Mouse (Mus musculus): ENCODE data around the gene Sgcb. TPM values are rescaled to one million over a fixed set of nuclear protein-coding genes. Genes with fewer than 3 reads are reported as not detected.

Gene Sgcb
- polyA plus RNA-seq, 1 experiment from 2014 or later = 42.1 TPM

DNA sequence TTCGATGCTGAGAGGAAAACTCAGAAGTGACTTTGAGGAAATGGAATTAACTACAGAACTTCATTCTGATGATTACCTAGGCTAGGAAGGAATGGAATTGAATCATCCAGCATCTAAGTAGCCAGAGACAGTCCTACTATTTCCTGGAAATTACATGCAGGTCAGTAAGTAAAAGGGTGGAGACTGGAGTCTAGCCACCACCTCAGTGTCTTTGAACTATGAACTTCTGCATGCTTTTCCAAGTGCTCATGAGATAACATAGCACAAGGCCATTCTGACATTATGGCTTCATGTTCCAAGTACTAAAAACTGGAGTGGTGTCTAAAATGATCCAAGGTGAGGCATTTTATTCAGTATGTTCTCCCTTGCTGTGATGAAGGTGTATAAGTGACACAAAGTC lies 22.1 kb downstream of the Sgcb start:
- no peak for DNase-seq (ENCODE audit: low spot score)
- no peaks in the 10 kb centered on the region for H3K9me3 ChIP-seq (ENCODE audit: control insufficient read depth, low read length)
- H3K9ac ChIP-seq = no peak overlapping the region
- H3K27ac ChIP-seq = no peak overlapping the region
- no peaks in the 10 kb centered on the region for H3K4me1 ChIP-seq (replicated peaks; ENCODE audit: control insufficient read depth, insufficient read depth, low read length)
- H3K27me3 ChIP-seq (ENCODE audit: control insufficient read depth, insufficient read depth, low read length) = no peaks in the 10 kb centered on the region
- 76% methylated on average over 1 of the region's 1 CpGs for WGBS
- no peak overlapping the region for H3K4me3 ChIP-seq (replicated peaks; ENCODE audit: low read length)
- no peak overlapping the region for H3K4me2 ChIP-seq (replicated peaks)
- H3K36me3 ChIP-seq (replicated peaks; ENCODE audit: control insufficient read depth, insufficient read depth) = no peaks in the 10 kb centered on the region
- no peak for ATAC-seq (ENCODE audit: low FRiP score)

DNA sequence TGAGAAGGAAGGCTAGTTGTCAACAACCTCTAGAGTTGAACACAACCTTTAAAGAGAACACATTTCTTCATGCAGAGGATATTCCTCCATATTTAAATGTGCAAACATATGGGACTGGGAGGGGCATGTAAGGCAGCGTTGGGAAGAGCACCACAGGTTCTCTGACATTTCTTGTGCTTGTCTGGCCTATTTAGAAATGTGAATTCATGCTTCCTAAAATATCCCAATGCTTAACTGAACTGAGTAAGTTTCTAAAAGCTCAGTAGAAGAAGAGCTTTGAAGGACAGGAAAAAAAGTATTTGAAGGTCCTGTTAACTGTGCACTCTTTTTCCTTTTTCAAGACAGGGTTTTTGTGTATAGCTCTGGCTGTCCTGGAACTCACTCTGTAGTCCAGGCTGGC lies 28.6 kb downstream of the Sgcb start:
- H3K4me3 ChIP-seq (replicated peaks; ENCODE audit: low read length) = no peak overlapping the region
- WGBS = 84% methylated on average over 1 of the region's 1 CpGs
- no peak for ATAC-seq (ENCODE audit: low FRiP score)
- no peaks in the 10 kb centered on the region for H3K4me1 ChIP-seq (replicated peaks; ENCODE audit: control insufficient read depth, insufficient read depth, low read length)
- DNase-seq (ENCODE audit: low spot score) = no peak
- H3K9ac ChIP-seq = no peak overlapping the region
- no peaks in the 10 kb centered on the region for H3K9me3 ChIP-seq (ENCODE audit: control insufficient read depth, low read length)
- H3K4me2 ChIP-seq (replicated peaks) = no peak overlapping the region
- no peaks in the 10 kb centered on the region for H3K27me3 ChIP-seq (ENCODE audit: control insufficient read depth, insufficient read depth, low read length)
- H3K36me3 ChIP-seq (replicated peaks; ENCODE audit: control insufficient read depth, insufficient read depth) = no peaks in the 10 kb centered on the region
- H3K27ac ChIP-seq = no peak overlapping the region

DNA sequence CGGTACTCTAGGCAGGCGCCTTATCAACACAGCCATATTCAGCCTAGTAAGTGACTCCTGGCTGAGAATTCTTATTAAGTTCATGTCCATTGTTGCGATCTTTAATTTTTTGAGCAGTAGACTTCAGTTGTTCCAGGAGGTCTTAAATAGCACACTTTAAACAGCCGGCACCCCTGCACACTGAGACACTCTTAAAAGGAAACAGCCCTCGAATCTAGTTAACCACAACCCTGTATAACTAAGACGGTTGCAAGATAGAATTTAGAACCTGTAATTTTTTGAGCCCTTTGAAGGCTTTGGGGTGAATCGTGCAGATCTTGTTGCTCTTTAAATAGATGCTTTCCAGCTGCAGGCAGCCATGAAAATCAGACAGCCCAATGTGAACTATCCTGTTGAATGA lies 32.4 kb downstream of the Sgcb start:
- no peak overlapping the region for H3K9ac ChIP-seq
- 83% methylated on average over 7 of the region's 7 CpGs for WGBS
- no peaks in the 10 kb centered on the region for H3K4me1 ChIP-seq (replicated peaks; ENCODE audit: control insufficient read depth, insufficient read depth, low read length)
- DNase-seq (ENCODE audit: low spot score) (no peak), ATAC-seq (ENCODE audit: low FRiP score) (no peak)
- H3K9me3 ChIP-seq (ENCODE audit: control insufficient read depth, low read length) = peaks cover 11% of the 10 kb centered on the region; the same call in 1 of the 2 replicates
- H3K4me2 ChIP-seq (replicated peaks) = no peak overlapping the region
- H3K27ac ChIP-seq = no peak overlapping the region
- no peaks in the 10 kb centered on the region for H3K36me3 ChIP-seq (replicated peaks; ENCODE audit: control insufficient read depth, insufficient read depth)
- no peaks in the 10 kb centered on the region for H3K27me3 ChIP-seq (ENCODE audit: control insufficient read depth, insufficient read depth, low read length)
- no peak overlapping the region for H3K4me3 ChIP-seq (replicated peaks; ENCODE audit: low read length)

DNA sequence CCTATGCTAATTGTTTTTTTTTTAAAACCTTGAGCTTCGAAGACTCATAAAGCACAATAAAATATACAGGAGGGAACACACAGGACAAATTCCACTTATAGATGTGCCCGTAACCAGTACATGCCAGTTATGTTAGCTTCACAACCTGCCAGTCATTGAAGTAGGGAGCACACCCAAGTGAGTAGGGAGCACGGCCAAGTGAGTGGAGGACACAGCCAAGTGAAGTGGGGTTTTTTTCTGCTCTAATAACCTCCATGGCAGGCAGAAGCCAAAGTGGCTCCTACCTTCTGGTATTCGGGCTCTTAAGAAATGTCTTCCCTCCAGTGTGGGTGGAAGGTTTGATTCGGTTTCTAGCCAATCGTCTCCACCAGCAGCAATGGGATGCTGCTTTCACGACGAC lies 34.3 kb downstream of the Sgcb start:
- peaks cover 14% of the 10 kb centered on the region; the same call in 1 of the 2 replicates for H3K9me3 ChIP-seq (ENCODE audit: control insufficient read depth, low read length)
- no peaks in the 10 kb centered on the region for H3K36me3 ChIP-seq (replicated peaks; ENCODE audit: control insufficient read depth, insufficient read depth)
- H3K4me3 ChIP-seq (replicated peaks; ENCODE audit: low read length) = no peak overlapping the region
- H3K4me1 ChIP-seq (replicated peaks; ENCODE audit: control insufficient read depth, insufficient read depth, low read length) = no peaks in the 10 kb centered on the region
- H3K9ac ChIP-seq = no peak overlapping the region
- H3K27me3 ChIP-seq (ENCODE audit: control insufficient read depth, insufficient read depth, low read length) = no peaks in the 10 kb centered on the region
- no peak overlapping the region for H3K4me2 ChIP-seq (replicated peaks)
- DNase-seq (ENCODE audit: low spot score) (no peak), ATAC-seq (ENCODE audit: low FRiP score) (no peak)
- WGBS = 95% methylated on average over 8 of the region's 8 CpGs
- H3K27ac ChIP-seq = no peak overlapping the region

DNA sequence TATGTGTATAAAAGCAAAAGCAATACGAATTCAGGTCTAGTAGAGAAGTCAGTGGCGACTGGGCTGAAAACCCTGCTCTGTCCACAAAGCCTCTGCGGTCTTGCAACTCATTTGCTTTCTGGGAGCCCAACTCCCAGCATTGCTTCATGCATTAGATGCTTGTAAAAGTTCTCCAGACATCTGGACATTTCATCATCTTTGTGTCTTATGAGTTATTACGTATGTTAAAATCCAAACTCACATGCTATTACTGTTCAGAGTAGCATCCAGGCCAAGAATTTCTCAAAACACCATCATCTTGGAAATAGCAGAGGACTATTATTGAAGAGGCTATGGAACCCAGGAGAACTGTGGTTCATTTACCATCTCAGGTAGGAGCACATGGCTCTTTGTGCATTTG lies 36.5 kb downstream of the Sgcb start:
- no peak overlapping the region for H3K9ac ChIP-seq
- DNase-seq (ENCODE audit: low spot score) = no peak
- H3K4me2 ChIP-seq (replicated peaks) = no peak overlapping the region
- H3K36me3 ChIP-seq (replicated peaks; ENCODE audit: control insufficient read depth, insufficient read depth) = no peaks in the 10 kb centered on the region
- no peak overlapping the region for H3K4me3 ChIP-seq (replicated peaks; ENCODE audit: low read length)
- no peaks in the 10 kb centered on the region for H3K27me3 ChIP-seq (ENCODE audit: control insufficient read depth, insufficient read depth, low read length)
- H3K27ac ChIP-seq = no peak overlapping the region
- 94% methylated on average over 4 of the region's 4 CpGs for WGBS
- ATAC-seq (ENCODE audit: low FRiP score) = no peak
- peaks cover 18% of the 10 kb centered on the region; the same call in 1 of the 2 replicates for H3K9me3 ChIP-seq (ENCODE audit: control insufficient read depth, low read length)
- no peaks in the 10 kb centered on the region for H3K4me1 ChIP-seq (replicated peaks; ENCODE audit: control insufficient read depth, insufficient read depth, low read length)

DNA sequence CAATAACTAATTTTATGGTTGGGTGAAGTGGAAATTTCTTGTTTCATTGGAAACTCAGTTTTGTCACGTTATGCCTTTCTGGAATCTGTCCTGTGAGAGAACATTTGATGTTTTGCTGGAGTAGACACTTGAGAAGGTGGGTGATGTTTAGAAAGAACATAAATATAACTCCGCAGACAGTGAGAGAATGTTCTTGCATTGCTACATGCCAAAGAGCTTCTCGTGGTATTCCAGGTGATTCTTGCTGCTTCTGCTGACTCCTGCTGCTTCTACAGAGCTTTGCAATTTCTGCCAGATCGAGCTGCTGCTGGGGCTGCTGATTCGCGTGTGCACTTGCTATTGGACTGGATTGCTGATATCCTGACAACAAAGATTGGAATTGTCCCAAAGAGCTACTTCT lies 42.6 kb downstream of the Sgcb start:
- no peak for ATAC-seq (ENCODE audit: low FRiP score)
- no peak overlapping the region for H3K4me3 ChIP-seq (replicated peaks; ENCODE audit: low read length)
- WGBS = 91% methylated on average over 6 of the region's 6 CpGs
- H3K27ac ChIP-seq = no peak overlapping the region
- no peak overlapping the region for H3K9ac ChIP-seq
- peaks cover 6% of the 10 kb centered on the region; the same call in 1 of the 2 replicates for H3K9me3 ChIP-seq (ENCODE audit: control insufficient read depth, low read length)
- no peak for DNase-seq (ENCODE audit: low spot score)
- no peak overlapping the region for H3K4me2 ChIP-seq (replicated peaks)
- H3K4me1 ChIP-seq (replicated peaks; ENCODE audit: control insufficient read depth, insufficient read depth, low read length) = peaks cover 4% of the 10 kb centered on the region; the same call in 1 of the 2 replicates
- no peaks in the 10 kb centered on the region for H3K27me3 ChIP-seq (ENCODE audit: control insufficient read depth, insufficient read depth, low read length)
- H3K36me3 ChIP-seq (replicated peaks; ENCODE audit: control insufficient read depth, insufficient read depth) = no peaks in the 10 kb centered on the region

DNA sequence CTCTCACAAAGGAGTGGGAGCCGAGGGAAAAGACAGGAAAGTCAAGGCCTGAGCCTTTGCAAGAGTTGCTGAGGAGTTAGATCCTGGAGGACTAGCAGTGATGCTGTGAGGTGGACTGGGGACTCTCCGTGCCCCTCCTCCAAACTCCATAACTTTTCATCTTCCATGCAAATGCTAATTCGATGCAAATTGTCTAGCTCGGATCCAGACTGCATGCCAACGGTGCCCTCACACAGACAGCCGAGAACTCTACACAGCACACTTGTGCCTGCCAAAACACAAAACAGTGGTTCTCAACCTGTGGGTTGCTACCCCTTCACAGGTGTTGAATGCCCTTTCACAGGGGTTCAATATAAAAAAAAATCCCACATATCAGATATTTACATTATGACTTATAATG lies 43.0 kb downstream of the Sgcb start:
- ATAC-seq (ENCODE audit: low FRiP score) = no peak

DNA sequence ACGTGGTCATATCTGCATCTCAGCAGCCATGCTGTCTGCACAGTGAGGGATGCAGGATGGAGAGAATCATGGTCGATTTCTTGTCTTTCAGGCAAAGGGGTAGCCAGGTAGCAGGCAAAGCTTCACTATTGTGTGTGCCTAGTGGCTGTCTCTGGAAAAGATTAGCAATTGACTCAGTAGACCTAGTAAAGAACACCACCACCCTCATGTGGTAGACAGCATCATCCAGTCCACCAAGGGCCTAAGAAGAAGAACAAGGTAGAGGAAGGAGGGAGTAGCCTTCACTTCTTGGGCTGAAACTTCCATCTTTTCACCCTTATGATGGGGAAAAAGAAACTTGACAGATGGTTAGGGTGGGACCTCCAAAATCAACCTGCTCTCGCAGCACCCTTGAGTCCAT lies 44.7 kb downstream of the Sgcb start:
- Histone ChIP-seq H3K4me1 (replicated peaks; ENCODE audit: control insufficient read depth, insufficient read depth, low read length) (peaks cover 4% of the 10 kb centered on the region; the same call in 1 of the 2 replicates), H3K9me3 (ENCODE audit: control insufficient read depth, low read length) (peaks cover 6% of the 10 kb centered on the region; the same call in 1 of the 2 replicates), H3K27ac (no peak overlapping the region), H3K36me3 (replicated peaks; ENCODE audit: control insufficient read depth, insufficient read depth) (no peaks in the 10 kb centered on the region), H3K9ac (no peak overlapping the region), H3K4me3 (replicated peaks; ENCODE audit: low read length) (no peak overlapping the region), H3K27me3 (ENCODE audit: control insufficient read depth, insufficient read depth, low read length) (no peaks in the 10 kb centered on the region), H3K4me2 (replicated peaks) (no peak overlapping the region)
- ATAC-seq (ENCODE audit: low FRiP score) (no peak), DNase-seq (ENCODE audit: low spot score) (no peak)
- 82% methylated on average over 3 of the region's 3 CpGs for WGBS

More for the DNA sequence above, 43.0 kb downstream of the Sgcb start:
- DNase-seq (ENCODE audit: low spot score) = no peak
- no peak overlapping the region for H3K9ac ChIP-seq
- WGBS = 72% methylated on average over 6 of the region's 6 CpGs
- H3K4me2 ChIP-seq (replicated peaks) = no peak overlapping the region
- peaks cover 6% of the 10 kb centered on the region; the same call in 1 of the 2 replicates for H3K9me3 ChIP-seq (ENCODE audit: control insufficient read depth, low read length)
- H3K27me3 ChIP-seq (ENCODE audit: control insufficient read depth, insufficient read depth, low read length) = no peaks in the 10 kb centered on the region
- H3K4me3 ChIP-seq (replicated peaks; ENCODE audit: low read length) = no peak overlapping the region
- peaks cover 4% of the 10 kb centered on the region; the same call in 1 of the 2 replicates for H3K4me1 ChIP-seq (replicated peaks; ENCODE audit: control insufficient read depth, insufficient read depth, low read length)
- no peak overlapping the region for H3K27ac ChIP-seq
- H3K36me3 ChIP-seq (replicated peaks; ENCODE audit: control insufficient read depth, insufficient read depth) = no peaks in the 10 kb centered on the region

DNA sequence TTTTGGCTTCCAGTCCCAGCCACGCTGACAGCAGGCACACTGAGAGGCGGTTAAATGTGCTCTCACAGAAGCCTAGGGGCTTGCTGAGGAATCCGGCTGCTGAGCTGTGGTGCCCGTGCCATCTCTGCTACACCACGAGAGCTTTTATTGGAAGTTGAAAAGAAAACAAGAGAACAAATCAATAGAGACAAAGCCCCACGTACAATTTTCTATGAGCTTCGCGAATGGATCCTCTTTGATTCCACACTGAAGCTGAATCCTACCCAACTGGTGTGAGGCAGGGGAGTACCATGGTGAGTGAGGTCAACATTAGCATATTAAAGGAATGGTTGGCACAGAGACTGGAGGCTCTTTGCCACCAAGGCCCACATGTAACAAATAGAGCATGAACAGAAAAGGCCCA lies 46.2 kb downstream of the Sgcb start:
- H3K27me3 ChIP-seq (ENCODE audit: control insufficient read depth, insufficient read depth, low read length) = no peaks in the 10 kb centered on the region
- peaks cover 5% of the 10 kb centered on the region; the same call in 1 of the 2 replicates for H3K9me3 ChIP-seq (ENCODE audit: control insufficient read depth, low read length)
- H3K9ac ChIP-seq = no peak overlapping the region
- peak; percentile 25 for DNase-seq (ENCODE audit: low spot score)
- no peak overlapping the region for H3K4me2 ChIP-seq (replicated peaks)
- ATAC-seq (ENCODE audit: low FRiP score) = peak; percentile 65; the same call in 1 of the 2 replicates
- no peaks in the 10 kb centered on the region for H3K36me3 ChIP-seq (replicated peaks; ENCODE audit: control insufficient read depth, insufficient read depth)
- 35% methylated on average over 8 of the region's 8 CpGs for WGBS
- H3K27ac ChIP-seq = no peak overlapping the region
- H3K4me3 ChIP-seq (replicated peaks; ENCODE audit: low read length) = no peak overlapping the region
- peaks cover 4% of the 10 kb centered on the region; the same call in 1 of the 2 replicates for H3K4me1 ChIP-seq (replicated peaks; ENCODE audit: control insufficient read depth, insufficient read depth, low read length)

DNA sequence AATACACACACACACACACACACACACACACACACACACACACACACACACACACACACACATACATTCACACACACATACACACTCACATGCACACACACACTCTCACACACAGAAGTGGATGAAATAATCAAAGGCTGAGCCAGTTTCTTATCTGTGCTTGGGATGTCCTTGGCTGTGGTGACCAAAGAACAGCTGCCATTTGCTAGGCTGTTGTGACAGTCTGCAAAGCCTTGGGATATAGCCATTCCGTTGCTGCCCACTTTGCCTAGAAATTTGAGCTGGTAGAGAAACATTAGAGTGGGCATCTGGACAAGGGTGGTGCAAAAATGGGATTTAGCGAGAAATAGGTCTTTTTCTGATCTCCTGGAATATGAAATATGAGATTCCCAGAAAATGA lies 47.6 kb downstream of the Sgcb start:
- Histone ChIP-seq H3K27me3 (ENCODE audit: control insufficient read depth, insufficient read depth, low read length) (no peaks in the 10 kb centered on the region), H3K9me3 (ENCODE audit: control insufficient read depth, low read length) (no peaks in the 10 kb centered on the region), H3K4me1 (replicated peaks; ENCODE audit: control insufficient read depth, insufficient read depth, low read length) (peaks cover 4% of the 10 kb centered on the region; the same call in 1 of the 2 replicates), H3K4me3 (replicated peaks; ENCODE audit: low read length) (no peak overlapping the region), H3K27ac (no peak overlapping the region), H3K36me3 (replicated peaks; ENCODE audit: control insufficient read depth, insufficient read depth) (no peaks in the 10 kb centered on the region), H3K4me2 (replicated peaks) (no peak overlapping the region), H3K9ac (no peak overlapping the region)
- DNase-seq (ENCODE audit: low spot score) (no peak), ATAC-seq (ENCODE audit: low FRiP score) (no peak)
- 86% methylated on average over 2 of the region's 2 CpGs for WGBS
